In the genomic region with DNA sequence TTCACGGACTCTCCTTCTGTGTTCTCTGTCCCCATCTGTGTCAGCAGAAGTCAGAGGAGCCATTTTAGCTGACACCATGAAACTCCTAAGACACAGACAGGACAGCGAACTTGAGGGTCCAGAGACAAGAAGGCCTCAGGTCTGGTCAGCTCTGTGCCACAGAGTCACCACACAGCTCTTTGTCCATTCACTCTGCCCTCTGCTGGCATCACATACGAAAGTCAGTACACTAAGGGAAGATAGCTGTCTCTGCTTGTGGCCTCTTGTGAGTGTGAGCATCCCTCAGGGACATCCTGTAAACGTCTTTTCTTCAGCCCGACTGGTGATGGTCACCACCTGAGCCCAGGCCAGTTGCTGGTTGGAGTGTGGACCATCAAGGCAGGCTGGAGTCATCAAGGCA, we compare ENCODE assay signal across 19 mouse cellular contexts.
A peak's percentile ranks its signal among the peaks of the same experiment; 100 is the strongest.
DNase-seq lines count a peak whose midpoint lies in the region; ATAC-seq and TF ChIP-seq lines count a peak whose summit lies in the region.
"Had no signal": no experiment of that assay in that cellular context is flagged by ENCODE, and none has a peak within 500 bp of the region (broad histone marks: within the 10 kb centered on the region; RNA-seq: fewer than 3 reads in every experiment).

No protein-coding gene starts in this region.

- intact Hi-C loops in heart, postnatal 14 days (cut with DNase I), result no loop called here
- intact Hi-C loops in gastrocnemius, postnatal 36 days (cut with DNase I), result no loop called here

- POLR2A ChIA-PET in Patski (lab: Charles Lee), result no interaction called here

- CTCF ChIA-PET in Patski (lab: Charles Lee), result interaction anchor here (1.2 to 1.4 kb wide), 2 partner anchors 78 to 183 kb away, joined by 3 to 9 read pairs; no protein-coding TSS in a partner anchor

- H3K4me3 ChIP-seq in kidney, postnatal 0 days (replicated peaks; ENCODE audit: low read depth, low read length), result no peak overlapping the region
- no peak overlapping the region for H3K4me3 ChIP-seq in lung, postnatal 0 days (ENCODE audit: low read depth, low read length)
- H3K4me3 ChIP-seq: forebrain, embryonic 15.5 days; heart, embryonic 13.5 days; intestine, embryonic 15.5 days; liver, embryonic 12.5 days had no signal

- in situ Hi-C loops in Patski (cut with MboI; ENCODE audit: low pct_unique_long_range_greater_than_20kb), result loop anchor here (5.0 kb wide), 1 partner anchor 183 kb away; no protein-coding TSS in a partner anchor

- H3K36me3 ChIP-seq in kidney, postnatal 0 days (ENCODE audit: insufficient read depth, low read length), result no peaks in the 10 kb centered on the region
- no peaks in the 10 kb centered on the region for H3K36me3 ChIP-seq in lung, postnatal 0 days (ENCODE audit: insufficient read depth, low read length)
- H3K36me3 ChIP-seq: forebrain, embryonic 15.5 days; heart, embryonic 13.5 days; intestine, embryonic 15.5 days; liver, embryonic 12.5 days had no signal

- TF ChIP-seq CTCF in kidney, postnatal 0 days (IDR thresholded peaks at IDR 0.05; ENCODE audit: low read depth), result peak; percentile 58
- TF ChIP-seq CTCF in lung, postnatal 0 days (IDR thresholded peaks at IDR 0.05), result peak; percentile 48
- TF ChIP-seq CTCF in Patski (IDR thresholded peaks at IDR 0.05), result peak; percentile 40

- no peak overlapping the region for H3K9ac ChIP-seq in kidney, postnatal 0 days (ENCODE audit: low read depth, low read length)
- no peak overlapping the region for H3K9ac ChIP-seq in lung, postnatal 0 days (replicated peaks; ENCODE audit: low read depth)
- H3K9ac ChIP-seq: forebrain, embryonic 15.5 days; heart, embryonic 13.5 days; intestine, embryonic 15.5 days; liver, embryonic 12.5 days had no signal

- ATAC-seq in kidney, postnatal 0 days (replicated peaks; ENCODE audit: low FRiP score, low read depth), result no peak
- ATAC-seq in lung, postnatal 0 days, result no peak
- ATAC-seq in Patski, result no peak
- ATAC-seq: forebrain, embryonic 15.5 days; intestine, embryonic 15.5 days; liver, embryonic 12.5 days had no signal

- H3K27me3 ChIP-seq in kidney, postnatal 0 days (ENCODE audit: insufficient read depth, low read length), result no peaks in the 10 kb centered on the region
- H3K27me3 ChIP-seq in lung, postnatal 0 days (replicated peaks; ENCODE audit: insufficient read depth, low read length), result no peaks in the 10 kb centered on the region
- H3K27me3 ChIP-seq in Patski, result no peaks in the 10 kb centered on the region
- H3K27me3 ChIP-seq: forebrain, embryonic 15.5 days; intestine, embryonic 15.5 days; liver, embryonic 12.5 days had no signal

- H3K27ac ChIP-seq in kidney, postnatal 0 days, result no peak overlapping the region
- H3K27ac ChIP-seq in lung, postnatal 0 days (ENCODE audit: low read length), result no peak overlapping the region
- H3K27ac ChIP-seq: forebrain, embryonic 15.5 days; heart, embryonic 13.5 days; intestine, embryonic 15.5 days; liver, embryonic 12.5 days had no signal

- no peak overlapping the region for H3K4me2 ChIP-seq in kidney, postnatal 0 days (ENCODE audit: low read length)
- no peak overlapping the region for H3K4me2 ChIP-seq in lung, postnatal 0 days (replicated peaks; ENCODE audit: low read depth, low read length)
- H3K4me2 ChIP-seq: forebrain, embryonic 15.5 days; heart, embryonic 13.5 days; intestine, embryonic 15.5 days; liver, embryonic 12.5 days had no signal

- H3K4me1 ChIP-seq in kidney, postnatal 0 days (replicated peaks; ENCODE audit: insufficient read depth, low read length), result no peaks in the 10 kb centered on the region
- no peaks in the 10 kb centered on the region for H3K4me1 ChIP-seq in lung, postnatal 0 days (ENCODE audit: insufficient read depth, low read depth, low read length)
- H3K4me1 ChIP-seq: intestine, embryonic 15.5 days; liver, embryonic 12.5 days had no signal

- no peaks in the 10 kb centered on the region for H3K9me3 ChIP-seq in kidney, postnatal 0 days (replicated peaks; ENCODE audit: low read length)
- H3K9me3 ChIP-seq in lung, postnatal 0 days (ENCODE audit: low read length), result no peaks in the 10 kb centered on the region
- H3K9me3 ChIP-seq: forebrain, embryonic 15.5 days; heart, embryonic 13.5 days; intestine, embryonic 15.5 days; liver, embryonic 12.5 days had no signal

- TF ChIP-seq EP300 in lung, postnatal 0 days (IDR thresholded peaks at IDR 0.05), result no peak

- DNase-seq in kidney, postnatal 0 days (ENCODE audit: low spot score), result peak; percentile 31
- no peak for DNase-seq in kidney, adult 18-20 months
- no peak for DNase-seq in lung, postnatal 0 days (ENCODE audit: low spot score)
- no peak for DNase-seq in lung, adult 18-20 months
- DNase-seq in Patski (ENCODE audit: low read depth, low spot score), result no peak
- DNase-seq in embryo, embryonic 11 days, result peak; percentile 26
- no peak for DNase-seq in heart, postnatal 14 days
- no peak for DNase-seq in gastrocnemius, postnatal 36 days
- DNase-seq: adrenal gland, postnatal 10 days; cerebellum, adult 18-20 months; kidney, postnatal 36 days; layer of hippocampus, postnatal 36 days; left cerebral cortex, postnatal 4 days; right cerebral cortex, adult 18-20 months; thymus, adult 18-20 months had no signal

- WGBS in kidney, postnatal 0 days, result 73% methylated on average over 5 of the region's 5 CpGs
- 62% methylated on average over 5 of the region's 5 CpGs for WGBS in lung, postnatal 0 days

Comparison
In these comparisons a context has a peak if more than half of its experiments do, and no peak if none do; other contexts are left out.
1. DNase-seq: peak in kidney, postnatal 0 days (single experiment) and embryo, embryonic 11 days (single experiment); none in kidney, adult 18-20 months (single experiment), lung, postnatal 0 days (single experiment), lung, adult 18-20 months (0 of 2), Patski (single experiment), heart, postnatal 14 days (0 of 2) and gastrocnemius, postnatal 36 days (0 of 2).
2. Peak in every context shown above with its lines, with median percentiles within 50 percentile points of each other: CTCF ChIP-seq.